Mouse (Mus musculus) liver, embryonic 16.5 days (tissue): ENCODE measurements at regions not wholly inside any gene's neighbourhood (a gene's known extent, or its start where the extent isn't known, plus 50 kb on each side); places are given as distances from the start of the nearest gene placed in this dataset.

Experiments used
- ATAC-seq: fragments of 200-750 bp; cut with Nextera tagmentation; 2 replicates; pipeline ENCODE4 v1.8.0; 2017; ENCODE audit warnings: low read depth, mild to moderate bottlenecking, moderate number of reproducible peaks, moderate library complexity
- H3K27ac ChIP-seq: fragments of 300-500 bp; sonication (generic); 2 replicates; pipeline ENCODE4 v1.5.1; 2014; ENCODE audit warnings: mild to moderate bottlenecking, low read length
- H3K27me3 ChIP-seq: fragments of 300-500 bp; sonication (generic); 2 replicates; pipeline ENCODE4 v1.6.1; 2014; ENCODE audit warnings: low read depth, low read length, mixed read lengths; ENCODE audit not compliant: control insufficient read depth, insufficient read depth
- H3K36me3 ChIP-seq: fragments of 300-500 bp; sonication (generic); 2 replicates; pipeline ENCODE4 v1.6.1; 2014; ENCODE audit warnings: mild to moderate bottlenecking; ENCODE audit not compliant: control insufficient read depth, insufficient read depth
- H3K4me1 ChIP-seq: fragments of 300-500 bp; sonication (generic); 2 replicates; pipeline ENCODE4 v1.6.1; 2014; ENCODE audit warnings: low read depth, low read length, mixed read lengths; ENCODE audit not compliant: control insufficient read depth
- H3K4me2 ChIP-seq: fragments of 300-500 bp; sonication (generic); 2 replicates; pipeline ENCODE4 v1.6.1; 2014; ENCODE audit warnings: low read depth, low read length, mixed read lengths
- H3K4me3 ChIP-seq: fragments of 300-500 bp; sonication (generic); 2 replicates; pipeline ENCODE4 v1.5.1; 2014; ENCODE audit warnings: low read depth, mild to moderate bottlenecking, low read length
- H3K9ac ChIP-seq: fragments of 300-500 bp; sonication (generic); 2 replicates; pipeline ENCODE4 v1.6.1; 2014; ENCODE audit warnings: low read depth, low read length
- H3K9me3 ChIP-seq: fragments of 300-500 bp; sonication (generic); replicated peaks from 2 replicates; pipeline ENCODE4 v1.6.1; 2016; ENCODE audit warnings: low read length; ENCODE audit not compliant: control insufficient read depth
- WGBS: fragments of 180-500 bp; shearing (Covaris S2); extraction: QIAGEN DNeasy Blood & Tissue Kit; methylation state at CpG from one replicate; pipeline ENCODE4 v1.1.7; 2014; ENCODE audit not compliant: insufficient replicate concordance; 5-methylcytosine and 5-hydroxymethylcytosine counted together

DNA sequence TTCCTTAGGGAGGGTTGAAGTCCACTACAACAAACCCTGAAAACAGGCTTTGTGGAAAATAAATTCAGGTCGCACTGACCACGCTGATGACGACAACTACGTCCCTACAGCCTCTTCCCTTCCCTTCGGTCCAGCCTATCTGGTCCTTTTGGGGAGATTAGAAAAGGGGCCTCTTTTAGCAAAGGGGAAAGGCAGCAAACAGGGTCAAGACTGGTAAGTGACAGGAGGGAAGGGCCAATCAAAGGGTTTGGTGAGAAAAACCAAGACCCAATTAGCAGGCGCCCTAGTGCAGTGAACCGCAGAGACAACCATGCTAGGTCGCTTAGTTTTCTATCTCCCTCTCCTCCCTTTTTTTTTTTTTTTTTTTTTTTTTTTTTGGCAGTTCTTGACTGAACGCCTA is 124.2 kb upstream of the Kit start:
- no peaks in the 10 kb centered on the region for H3K27me3 ChIP-seq
- H3K4me2 ChIP-seq, result peak overlapping the region; percentile 1
- WGBS, result 33% methylated on average over 9 of the region's 9 CpGs
- H3K27ac ChIP-seq, result no peak overlapping the region
- peaks cover 21% of the 10 kb centered on the region for H3K4me1 ChIP-seq
- H3K9ac ChIP-seq, result no peak overlapping the region
- no peak overlapping the region for H3K4me3 ChIP-seq
- peak; percentile 67 for ATAC-seq
- H3K36me3 ChIP-seq, result no peaks in the 10 kb centered on the region
- no peaks in the 10 kb centered on the region for H3K9me3 ChIP-seq

DNA sequence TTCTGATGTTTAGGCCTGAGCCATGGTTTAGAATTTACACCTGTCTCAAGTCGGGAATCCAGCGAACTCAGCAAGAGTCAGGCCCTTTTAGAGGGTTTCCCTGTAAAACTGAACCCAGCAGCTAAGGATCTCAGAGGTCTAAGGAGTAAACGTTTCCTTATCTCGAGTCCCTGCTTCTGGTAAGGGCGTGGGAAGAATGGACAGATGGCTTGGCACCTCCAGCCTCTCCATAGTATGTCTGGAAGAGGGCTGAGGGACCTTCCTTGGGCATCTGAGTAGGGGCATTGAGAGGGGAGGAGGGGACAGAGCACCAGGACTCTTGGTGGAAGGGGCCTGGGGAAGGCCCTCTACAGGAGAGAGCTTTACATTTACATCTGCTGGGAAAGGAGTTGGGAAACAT is 123.6 kb upstream of the Kit start:
- no peaks in the 10 kb centered on the region for H3K36me3 ChIP-seq
- no peak overlapping the region for H3K9ac ChIP-seq
- H3K27me3 ChIP-seq, result no peaks in the 10 kb centered on the region
- H3K27ac ChIP-seq, result peak overlapping the region; percentile 34
- H3K4me3 ChIP-seq, result no peak overlapping the region
- H3K9me3 ChIP-seq, result no peaks in the 10 kb centered on the region
- H3K4me1 ChIP-seq, result peaks cover 20% of the 10 kb centered on the region
- WGBS, result 24% methylated on average over 5 of the region's 5 CpGs
- peak; percentile 48 for ATAC-seq
- H3K4me2 ChIP-seq, result peak overlapping the region; percentile 1; the same call in 1 of the 2 replicates

- WGBS, result 45% methylated on average over 8 of the region's 8 CpGs
- H3K4me2 ChIP-seq, result no peak overlapping the region
- H3K4me1 ChIP-seq, result peaks cover 17% of the 10 kb centered on the region
- ATAC-seq, result peak; percentile 79
- H3K36me3 ChIP-seq, result no peaks in the 10 kb centered on the region
- H3K4me3 ChIP-seq, result no peak overlapping the region
- no peaks in the 10 kb centered on the region for H3K9me3 ChIP-seq
- H3K9ac ChIP-seq, result no peak overlapping the region
- peak overlapping the region; percentile 34; the same call in 1 of the 2 replicates for H3K27ac ChIP-seq
- H3K27me3 ChIP-seq, result no peaks in the 10 kb centered on the region
Measured at GRCm38 (mm10) chr5:75451693-75452092, 123.0 kb upstream of the Kit start.

- WGBS, result 68% methylated on average over 9 of the region's 9 CpGs
- Histone ChIP-seq H3K27me3 (no peaks in the 10 kb centered on the region), H3K4me3 (no peak overlapping the region), H3K9me3 (no peaks in the 10 kb centered on the region), H3K4me2 (no peak overlapping the region), H3K27ac (no peak overlapping the region), H3K4me1 (peaks cover 19% of the 10 kb centered on the region), H3K9ac (no peak overlapping the region), H3K36me3 (no peaks in the 10 kb centered on the region)
- no peak for ATAC-seq
Measured at GRCm38 (mm10) chr5:75453757-75454390, 120.8 kb upstream of the Kit start.

GRCm38 (mm10) chr5:75454961-75455541 is 119.7 kb upstream of the Kit start:
- Histone ChIP-seq H3K4me3 (no peak overlapping the region), H3K4me2 (no peak overlapping the region), H3K9me3 (no peaks in the 10 kb centered on the region), H3K4me1 (peaks cover 26% of the 10 kb centered on the region), H3K27me3 (no peaks in the 10 kb centered on the region), H3K9ac (no peak overlapping the region), H3K36me3 (no peaks in the 10 kb centered on the region), H3K27ac (no peak overlapping the region)
- WGBS, result 80% methylated on average over 16 of the region's 16 CpGs
- ATAC-seq, result no peak

GRCm38 (mm10) chr5:75457403-75457802 is 117.3 kb upstream of the Kit start:
- Histone ChIP-seq H3K4me1 (peaks cover 22% of the 10 kb centered on the region), H3K9me3 (no peaks in the 10 kb centered on the region)

DNA sequence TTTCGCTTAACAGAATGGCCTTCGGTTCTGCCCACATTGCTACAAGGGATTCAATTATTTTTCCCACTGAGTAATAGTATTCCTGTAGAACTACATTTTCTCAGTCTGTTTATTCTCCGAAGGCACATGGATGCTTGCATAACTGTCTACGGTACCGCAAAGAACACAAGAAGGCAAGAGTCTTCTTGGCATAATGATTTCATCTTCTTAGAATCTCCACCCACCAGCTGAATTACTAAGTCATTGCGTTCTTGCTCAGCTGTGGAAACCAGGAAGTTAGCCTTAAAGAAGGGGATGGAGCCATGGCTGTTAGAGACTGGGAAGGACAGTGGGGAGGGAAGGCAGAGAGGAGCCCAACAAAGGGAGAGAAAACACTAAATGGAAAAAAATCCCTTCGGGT is 116.4 kb upstream of the Kit start:
- 66% methylated on average over 7 of the region's 7 CpGs for WGBS
- H3K4me1 ChIP-seq, result peaks cover 22% of the 10 kb centered on the region
- ATAC-seq, result no peak

More at GRCm38 (mm10) chr5:75457403-75457802, 117.3 kb upstream of the Kit start:
- Histone ChIP-seq H3K9ac (no peak overlapping the region), H3K4me3 (no peak overlapping the region), H3K36me3 (no peaks in the 10 kb centered on the region), H3K27ac (no peak overlapping the region), H3K4me2 (no peak overlapping the region), H3K27me3 (no peaks in the 10 kb centered on the region)
- ATAC-seq, result no peak
- 80% methylated on average over 6 of the region's 6 CpGs for WGBS

GRCm38 (mm10) chr5:75459758-75460354 is 114.9 kb upstream of the Kit start:
- ATAC-seq, result peak; percentile 42
- H3K4me3 ChIP-seq, result no peak overlapping the region
- peak overlapping the region; percentile 83 for H3K27ac ChIP-seq
- 0 out of 2 replicates have a peak overlapping the region, but pooled peaks have one; percentile 20 for H3K9ac ChIP-seq
- 17% methylated on average over 3 of the region's 3 CpGs for WGBS
- H3K27me3 ChIP-seq, result no peaks in the 10 kb centered on the region
- H3K36me3 ChIP-seq, result no peaks in the 10 kb centered on the region
- H3K4me1 ChIP-seq, result peaks cover 22% of the 10 kb centered on the region
- no peaks in the 10 kb centered on the region for H3K9me3 ChIP-seq
- peak overlapping the region; percentile 34 for H3K4me2 ChIP-seq

More for the DNA sequence above, 116.4 kb upstream of the Kit start:
- H3K36me3 ChIP-seq, result no peaks in the 10 kb centered on the region
- H3K4me3 ChIP-seq, result no peak overlapping the region
- H3K27ac ChIP-seq, result no peak overlapping the region
- no peak overlapping the region for H3K4me2 ChIP-seq
- H3K9ac ChIP-seq, result no peak overlapping the region
- no peaks in the 10 kb centered on the region for H3K27me3 ChIP-seq
- H3K9me3 ChIP-seq, result no peaks in the 10 kb centered on the region

GRCm38 (mm10) chr5:75460414-75461025 is 114.2 kb upstream of the Kit start:
- Histone ChIP-seq H3K9me3 (no peaks in the 10 kb centered on the region), H3K27me3 (no peaks in the 10 kb centered on the region), H3K4me2 (peak overlapping the region; percentile 34), H3K4me1 (peaks cover 22% of the 10 kb centered on the region), H3K36me3 (no peaks in the 10 kb centered on the region), H3K9ac (0 out of 2 replicates have a peak overlapping the region, but pooled peaks have one; percentile 20), H3K27ac (peak overlapping the region; percentile 83), H3K4me3 (no peak overlapping the region)
- peak; percentile 95 for ATAC-seq
- WGBS, result 13% methylated on average over 9 of the region's 9 CpGs
